ENCODE assay signal across 18 mouse cellular contexts in genomic region chr8:25341225-25341624, GRCm38 (mm10).
"Had no signal": no experiment of that assay in that cellular context is flagged by ENCODE, and none has a peak within 500 bp of the region (broad histone marks: within the 10 kb centered on the region; RNA-seq: fewer than 3 reads in every experiment).

No protein-coding gene starts in this region.

- H3K9ac ChIP-seq: limb, embryonic 12.5 days; limb, embryonic 15.5 days; liver, embryonic 14.5 days; lung, embryonic 15.5 days; midbrain, embryonic 12.5 days; midbrain, embryonic 15.5 days had no signal

- H3K36me3 ChIP-seq: limb, embryonic 12.5 days; limb, embryonic 15.5 days; lung, embryonic 15.5 days; midbrain, embryonic 12.5 days; midbrain, embryonic 15.5 days had no signal

- H3K4me3 ChIP-seq: left cerebral cortex, adult 2 months; limb, embryonic 12.5 days; limb, embryonic 15.5 days; lung, embryonic 15.5 days; midbrain, embryonic 12.5 days; midbrain, embryonic 15.5 days had no signal

- H3K27ac ChIP-seq: left cerebral cortex, adult 2 months; limb, embryonic 12.5 days; limb, embryonic 15.5 days; liver, embryonic 14.5 days; lung, embryonic 15.5 days; midbrain, embryonic 12.5 days; midbrain, embryonic 15.5 days had no signal

- H3K4me1 ChIP-seq: midbrain, embryonic 12.5 days; midbrain, embryonic 15.5 days had no signal

- H3K9me3 ChIP-seq: limb, embryonic 15.5 days; lung, embryonic 15.5 days; midbrain, embryonic 15.5 days had no signal

- DNase-seq: kidney, adult 18-20 months; kidney, adult 9 months; kidney, postnatal 25 days; layer of hippocampus, postnatal 36 days; lung, adult 18-20 months; lung, postnatal 10 days; lung, postnatal 4 days; thymus, adult 18-20 months; thymus, postnatal 36 days had no signal

- H3K4me2 ChIP-seq: limb, embryonic 12.5 days; limb, embryonic 15.5 days; liver, embryonic 11.5 days; lung, embryonic 15.5 days; midbrain, embryonic 12.5 days; midbrain, embryonic 15.5 days had no signal

- H3K27me3 ChIP-seq: limb, embryonic 12.5 days; limb, embryonic 15.5 days; lung, embryonic 15.5 days; midbrain, embryonic 12.5 days; midbrain, embryonic 15.5 days had no signal

- ATAC-seq: intestine, embryonic 16.5 days; midbrain, embryonic 15.5 days had no signal
